Mouse (Mus musculus) spleen, postnatal 14 days (tissue): ENCODE results near the gene Stac2.

ENCODE experiments used
- DNase-seq, 2 experiments: peaks; one replicate each; pipeline ENCODE4 v3.0.0; 2021 to 2022; ENCODE audit warnings: low spot score in 2 of 2

The Stac2 gene

DNA sequence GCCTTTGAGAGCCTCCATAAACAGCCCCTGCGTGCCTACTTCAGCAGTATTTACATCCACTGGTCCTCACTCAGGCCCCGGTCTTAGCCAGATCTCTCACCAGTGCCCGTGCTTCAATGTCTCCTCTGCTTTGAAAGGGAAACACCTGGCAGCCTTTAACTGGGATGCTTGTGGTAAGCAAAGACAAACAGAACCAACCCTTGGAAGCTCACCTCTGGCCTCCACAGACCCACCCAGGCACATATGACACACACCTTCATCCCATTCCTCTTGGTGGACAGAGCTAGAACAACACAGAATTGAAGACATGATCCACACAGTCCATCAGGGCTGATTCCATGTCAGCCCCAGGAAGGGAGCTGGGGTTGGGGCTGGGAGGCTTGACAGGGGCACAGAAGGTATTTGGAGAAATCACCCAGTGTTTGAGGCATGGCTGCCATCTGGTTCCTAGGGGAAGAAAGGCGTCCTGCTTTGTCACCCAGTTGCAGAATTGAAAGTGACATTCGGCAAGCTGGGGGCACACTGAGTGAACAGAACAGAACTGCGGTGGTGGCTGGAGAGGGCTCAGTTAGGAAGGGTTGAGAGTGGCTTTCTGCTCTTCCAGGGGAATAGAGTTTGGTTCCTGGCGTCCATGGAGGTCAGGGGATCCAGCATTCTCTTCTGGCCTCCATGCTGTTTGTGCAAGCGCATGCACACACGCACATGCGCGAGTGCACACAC lies 55.0 kb downstream of the Stac2 start:
- DNase-seq, result no peak

DNA sequence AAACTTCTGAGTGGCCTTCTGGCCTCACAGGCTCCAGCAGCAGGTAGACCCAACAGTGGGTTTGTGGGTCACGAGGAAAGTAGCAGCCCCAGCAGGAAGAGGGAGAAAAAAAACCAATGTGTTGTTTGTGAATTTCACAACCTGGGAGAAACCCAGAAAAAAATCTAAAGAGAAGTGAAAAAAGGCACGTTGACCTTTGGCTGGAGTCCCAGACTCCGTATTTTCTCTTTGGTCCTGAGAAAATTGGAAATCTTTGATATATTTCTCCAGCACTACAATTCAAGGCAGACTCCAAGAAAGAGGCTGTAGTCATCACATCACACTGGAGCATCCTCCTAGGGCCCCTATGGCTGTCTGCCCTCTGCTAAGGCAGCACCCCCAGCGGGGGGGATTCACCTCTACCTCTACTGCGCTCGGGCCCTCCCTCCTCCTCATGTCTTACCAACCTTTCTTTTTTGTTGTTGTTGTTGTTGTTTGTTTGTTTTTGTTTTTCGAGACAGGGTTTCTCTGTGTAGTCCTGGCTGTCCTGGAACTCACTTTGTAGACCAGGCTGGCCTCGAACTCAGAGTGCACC lies 55.8 kb downstream of the Stac2 start:
- no peak for DNase-seq

DNA sequence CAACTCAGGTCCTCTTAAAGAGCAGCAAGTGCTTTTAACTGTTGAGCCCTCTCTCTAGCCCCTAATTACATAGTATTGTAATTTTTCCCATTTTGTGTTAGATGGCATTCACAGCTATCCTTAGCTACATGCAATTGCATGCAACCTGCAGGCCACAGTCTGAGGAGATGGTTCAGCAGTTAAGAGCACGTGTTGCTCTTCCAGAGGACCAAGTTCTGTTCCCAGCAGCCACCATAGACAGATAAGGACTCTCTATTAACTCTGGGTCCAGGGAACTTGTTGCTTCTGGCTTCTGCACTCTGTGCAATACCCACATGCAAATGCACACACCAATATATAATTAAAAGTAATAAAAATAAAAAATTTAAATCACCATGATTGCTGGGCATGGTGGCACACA lies 56.6 kb downstream of the Stac2 start:
- DNase-seq, result no peak

- DNase-seq, result peak; percentile 30 to 57
Observed at GRCm38 (mm10) chr11:97995564-97996288, 57.5 kb downstream of the Stac2 start, which contains the start of gene Arl5c. Arl5c (minus strand) TSS chr11:97996181.

DNA sequence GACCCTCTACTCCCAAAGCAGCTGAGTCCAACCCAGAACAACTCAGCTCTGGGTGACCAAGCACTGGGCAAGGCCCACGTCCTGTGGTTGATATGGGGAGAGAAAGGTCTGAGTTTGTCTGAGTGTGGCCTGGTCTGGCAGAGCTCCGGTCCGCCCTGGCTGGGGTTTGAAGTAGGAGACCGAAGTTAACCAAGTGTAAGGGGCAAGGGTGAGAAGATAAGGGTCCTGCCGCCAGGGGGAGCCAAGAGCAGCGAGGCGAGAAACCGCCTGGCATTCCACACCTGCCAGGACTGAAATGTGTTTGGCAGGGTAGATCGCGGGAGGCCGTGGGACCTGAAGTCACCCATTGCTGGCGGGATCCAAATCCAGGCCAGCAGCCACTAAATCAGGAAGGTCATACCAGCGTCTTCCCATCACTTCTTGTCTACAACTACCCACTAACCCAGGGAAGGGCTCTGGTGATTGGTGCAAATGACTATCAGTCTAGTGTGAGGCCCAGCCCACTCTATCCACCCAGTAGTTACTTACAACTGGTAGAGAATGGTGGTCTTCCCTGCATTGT lies 58.6 kb downstream of the Stac2 start:
- DNase-seq, result peak; percentile 76 to 87

DNA sequence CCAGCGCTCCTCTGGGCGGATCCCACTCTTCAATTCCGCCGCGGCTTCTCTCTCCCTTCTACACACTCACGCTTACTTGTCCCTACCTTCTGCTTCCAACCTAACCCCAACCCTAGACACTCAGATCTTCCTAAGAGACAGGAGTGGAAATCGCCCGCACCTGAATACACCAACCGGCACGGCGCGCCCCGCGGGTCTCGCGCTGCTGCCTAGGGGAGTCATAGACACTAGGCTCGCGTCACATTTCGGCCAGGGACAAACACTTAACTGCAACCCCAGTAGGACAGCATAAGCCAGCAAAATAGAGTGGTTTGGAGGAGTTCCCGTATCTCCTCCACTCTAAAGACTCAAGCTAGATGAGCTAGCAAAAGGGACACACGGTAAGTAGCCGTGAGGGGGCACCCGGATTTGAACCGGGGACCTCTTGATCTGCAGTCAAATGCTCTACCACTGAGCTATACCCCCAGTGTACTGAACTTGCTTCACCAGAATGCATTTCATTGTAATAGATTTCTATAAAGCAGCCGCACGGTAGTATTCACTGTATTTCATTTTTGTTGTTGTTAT lies 64.6 kb downstream of the Stac2 start:
- peak; percentile 79 to 80 for DNase-seq

DNA sequence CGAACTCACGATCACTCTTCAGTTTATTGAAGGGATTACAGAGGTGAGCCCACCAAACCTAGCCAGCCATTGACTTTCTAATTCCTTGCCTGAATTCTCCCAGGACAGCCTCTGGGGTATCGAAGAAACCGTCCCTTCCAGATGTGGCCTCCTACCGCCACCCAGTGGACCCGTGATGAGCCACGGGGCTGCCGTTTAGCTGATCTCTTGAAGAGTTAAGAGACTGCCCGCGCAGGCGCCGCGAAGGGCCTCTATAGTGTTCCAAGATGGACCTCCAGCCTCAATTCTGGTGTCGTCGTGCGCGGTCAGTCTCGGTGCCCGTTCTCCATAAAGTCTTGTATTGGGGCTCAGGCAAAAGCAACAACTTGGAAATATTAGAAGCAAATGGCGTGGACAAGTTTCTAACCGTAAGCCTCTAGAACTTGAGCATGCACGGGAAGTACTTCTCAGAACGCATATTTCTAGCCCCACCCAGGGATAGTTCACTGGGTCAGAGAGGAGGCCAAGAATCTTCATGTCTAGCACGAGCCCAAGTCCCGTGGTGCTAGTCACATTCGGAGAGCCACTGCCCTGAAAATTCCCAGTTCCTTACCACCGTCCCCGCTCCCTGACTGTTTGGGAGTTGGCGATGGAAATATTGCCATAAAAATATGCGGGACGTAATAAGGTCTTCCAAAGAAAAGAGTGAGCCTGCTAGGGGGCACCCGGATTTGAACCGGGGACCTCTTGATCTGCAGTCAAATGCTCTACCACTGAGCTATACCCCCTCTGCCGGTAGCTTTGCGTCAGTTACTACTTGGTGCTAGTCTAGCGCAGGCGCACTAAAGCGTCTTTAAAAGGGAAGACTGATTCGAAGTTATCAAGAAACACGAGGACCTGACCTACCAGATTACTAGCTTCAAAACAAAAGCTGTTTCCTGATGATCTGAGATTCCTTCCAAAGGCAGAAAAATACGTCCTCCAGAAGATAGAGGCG lies 65.4 kb downstream of the Stac2 start:
- DNase-seq, result peak; percentile 90 to 94

GRCm38 (mm10) chr11:97986738-97987465 lies 66.4 kb downstream of the Stac2 start:
- no peak for DNase-seq
